Mouse (Mus musculus) heart, postnatal 0 days (tissue): ENCODE measurements around the gene Ppox. TPM values are rescaled to one million over a fixed set of nuclear protein-coding genes. Genes with fewer than 3 reads are reported as not detected.

Experiments
- ATAC-seq: fragments of 200-750 bp; cut with Nextera tagmentation; 2 replicates; pipeline ENCODE4 v1.8.0; 2017; ENCODE audit warnings: low read depth, moderate number of reproducible peaks, moderate library complexity; ENCODE audit not compliant: insufficient read depth
- DNase-seq: peaks from one replicate; pipeline ENCODE4 v3.0.0-alpha.2; 2016; ENCODE audit warnings: low spot score
- H3K27ac ChIP-seq: fragments of 300-500 bp; sonication (generic); 2 replicates; pipeline ENCODE4 v1.5.1; 2014; ENCODE audit warnings: low read depth, mild to moderate bottlenecking
- H3K27me3 ChIP-seq: fragments of 300-500 bp; sonication (generic); 2 replicates; pipeline ENCODE4 v1.6.1; 2014; ENCODE audit warnings: low read length, mixed read lengths; ENCODE audit not compliant: control insufficient read depth, insufficient read depth
- H3K36me3 ChIP-seq: fragments of 300-500 bp; sonication (generic); replicated peaks from 2 replicates; pipeline ENCODE4 v1.6.1; 2014; ENCODE audit warnings: low read length, mixed read lengths; ENCODE audit not compliant: control insufficient read depth, insufficient read depth
- H3K4me1 ChIP-seq: fragments of 300-500 bp; sonication (generic); 2 replicates; pipeline ENCODE4 v1.6.1; 2014; ENCODE audit warnings: antibody characterized with exemption; ENCODE audit not compliant: control insufficient read depth, insufficient read depth
- H3K4me2 ChIP-seq: fragments of 300-500 bp; sonication (generic); 2 replicates; pipeline ENCODE4 v1.6.1; 2014; ENCODE audit warnings: low read depth, mild to moderate bottlenecking, low read length, moderate library complexity
- H3K4me3 ChIP-seq: fragments of 300-500 bp; sonication (generic); 2 replicates; pipeline ENCODE4 v1.5.1; 2014; ENCODE audit warnings: low read depth, low read length
- H3K9ac ChIP-seq: fragments of 300-500 bp; sonication (generic); replicated peaks from 2 replicates; pipeline ENCODE4 v1.6.1; 2014; ENCODE audit warnings: low read depth, low read length, mixed read lengths
- H3K9me3 ChIP-seq: fragments of 300-500 bp; sonication (generic); replicated peaks from 2 replicates; pipeline ENCODE4 v1.6.1; 2016; ENCODE audit warnings: low read length; ENCODE audit not compliant: control insufficient read depth
- CTCF ChIP-seq: IDR thresholded peaks from 2 replicates; pipeline ENCODE4 v1.5.1; 2016; ENCODE audit warnings: antibody characterized with exemption, control low read depth, low read depth
- EP300 ChIP-seq: IDR thresholded peaks from 2 replicates; pipeline ENCODE4 v1.6.1; 2016; ENCODE audit warnings: antibody characterized with exemption, low read depth
- WGBS: fragments of 180-500 bp; shearing (Covaris S2); extraction: QIAGEN DNeasy Blood & Tissue Kit; methylation state at CpG from one replicate; pipeline ENCODE4 v1.1.7; 2014; 5-methylcytosine and 5-hydroxymethylcytosine counted together
- polyA plus RNA-seq: library from polyadenylated mRNA; unstranded; fragments of >200 nt; fragmentation: Nextera tagmentation; extraction: Ambion mirVana; gene quantifications from 2 replicates; pipeline ENCODE4 v1.2.1, GENCODE M21; 2015
- total RNA-seq: library from RNA; depleted of rRNA; stranded (reverse); fragments of >200 nt; gene quantifications from 2 replicates; pipeline ENCODE4 v1.2.3, GENCODE M21; 2014; ENCODE audit warnings: low replicate concordance

The Ppox gene
- total and polyA plus RNA-seq, 2 experiments from 2014 or later, result 24.6 to 52.4 TPM

- Histone ChIP-seq H3K9me3 (no peaks in the 10 kb centered on the region), H3K4me1 (peaks cover 8% of the 10 kb centered on the region), H3K9ac (no peak overlapping the region), H3K27me3 (0 out of 2 replicates have a peak, but pooled peaks cover 7% of the 10 kb centered on the region), H3K27ac (no peak overlapping the region), H3K36me3 (no peaks in the 10 kb centered on the region), H3K4me2 (no peak overlapping the region), H3K4me3 (no peak overlapping the region)
- DNase-seq (no peak), ATAC-seq (no peak)
- TF ChIP-seq EP300 (no peak), CTCF (no peak)
- 56% methylated on average over 3 of the region's 3 CpGs for WGBS
These were observed 17.2 kb upstream of the Ppox start for GRCm38 (mm10) chr1:171298226-171298625.

GRCm38 (mm10) chr1:171295063-171295402 is 14.0 kb upstream of the Ppox start:
- peaks cover 9% of the 10 kb centered on the region for H3K4me1 ChIP-seq
- 8% methylated on average over 3 of the region's 3 CpGs for WGBS
- H3K4me2 ChIP-seq, result peak overlapping the region; percentile 62
- peak overlapping the region; percentile 76 for H3K9ac ChIP-seq
- 0 out of 2 replicates have a peak, but pooled peaks cover 7% of the 10 kb centered on the region for H3K27me3 ChIP-seq
- no peaks in the 10 kb centered on the region for H3K9me3 ChIP-seq
- TF ChIP-seq CTCF, result no peak
- TF ChIP-seq EP300, result no peak
- ATAC-seq (no peak), DNase-seq (no peak)
- H3K27ac ChIP-seq, result peak overlapping the region; percentile 89
- peaks cover under 1% of the 10 kb centered on the region; the same call in 1 of the 2 replicates for H3K36me3 ChIP-seq
- peak overlapping the region; percentile 67 for H3K4me3 ChIP-seq

- H3K27me3 ChIP-seq, result 0 out of 2 replicates have a peak, but pooled peaks cover 7% of the 10 kb centered on the region
- ATAC-seq, result peak; percentile 74
- H3K4me2 ChIP-seq, result peak within 1 kb of the TSS; percentile 69
- peaks cover 6% of the 10 kb centered on the region for H3K36me3 ChIP-seq
- H3K4me1 ChIP-seq, result peaks cover 9% of the 10 kb centered on the region
- peak within 1 kb of the TSS; percentile 67 for H3K4me3 ChIP-seq
- H3K9me3 ChIP-seq, result no peaks in the 10 kb centered on the region
- peak within 1 kb of the TSS; percentile 89 for H3K27ac ChIP-seq
- WGBS, result under 1% methylated on average over 42 of the region's 42 CpGs
- TF ChIP-seq EP300 (0 out of 2 replicates have a peak, but pooled peaks have one; percentile 47), CTCF (no peak)
- H3K9ac ChIP-seq, result peak within 1 kb of the TSS; percentile 76
- peak; percentile 92 for DNase-seq
These were observed 13.5 kb upstream of the Ppox start, which contains the start of gene Ufc1 for GRCm38 (mm10) chr1:171294298-171295062. Gene Ufc1, minus strand, starts transcription at chr1:171295024.

- Histone ChIP-seq H3K4me1 (peaks cover 9% of the 10 kb centered on the region), H3K27me3 (0 out of 2 replicates have a peak, but pooled peaks cover 7% of the 10 kb centered on the region), H3K9me3 (no peaks in the 10 kb centered on the region), H3K4me3 (peak overlapping the region; percentile 67), H3K36me3 (peaks cover 12% of the 10 kb centered on the region), H3K27ac (peak overlapping the region; percentile 89), H3K4me2 (peak overlapping the region; percentile 69), H3K9ac (peak overlapping the region; percentile 76)
- WGBS, result 40% methylated on average over 5 of the region's 5 CpGs
- ATAC-seq (no peak), DNase-seq (no peak)
- no peak for TF ChIP-seq EP300
- no peak for TF ChIP-seq CTCF
These were observed 12.9 kb upstream of the Ppox start for GRCm38 (mm10) chr1:171293906-171294297.

DNA sequence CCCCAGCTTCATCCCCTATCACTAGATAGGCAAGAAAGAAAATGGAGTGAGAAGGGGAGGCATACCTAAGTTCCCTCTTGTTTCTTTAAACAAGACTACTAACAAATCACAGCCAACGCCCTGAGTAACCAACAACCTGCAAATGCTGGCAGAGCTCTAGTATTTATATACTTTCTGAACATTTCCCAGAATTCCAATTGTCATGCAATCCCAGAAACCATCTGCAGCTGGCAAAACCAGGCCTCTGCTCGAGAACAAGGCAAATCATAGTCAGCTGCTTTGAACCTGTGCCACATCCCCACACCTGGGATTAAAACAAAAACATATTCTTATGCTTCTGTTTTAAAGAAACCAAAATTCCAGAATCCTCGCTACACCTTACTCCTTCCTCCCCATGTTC is 12.4 kb upstream of the Ppox start:
- 0 out of 2 replicates have a peak, but pooled peaks cover 7% of the 10 kb centered on the region for H3K27me3 ChIP-seq
- H3K9me3 ChIP-seq, result no peaks in the 10 kb centered on the region
- H3K4me1 ChIP-seq, result peaks cover 9% of the 10 kb centered on the region
- H3K4me2 ChIP-seq, result peak overlapping the region; percentile 69
- no peak overlapping the region for H3K4me3 ChIP-seq
- DNase-seq, result no peak
- ATAC-seq, result no peak
- H3K27ac ChIP-seq, result no peak overlapping the region
- peaks cover 16% of the 10 kb centered on the region for H3K36me3 ChIP-seq
- TF ChIP-seq CTCF (no peak), EP300 (no peak)
- no peak overlapping the region for H3K9ac ChIP-seq
- 78% methylated on average over 3 of the region's 3 CpGs for WGBS
